Mouse (Mus musculus) CH12.LX (cell line): ENCODE measurements at regions not wholly inside any gene's neighbourhood (a gene's known extent, or its start where the extent isn't known, plus 50 kb on each side); places are given as distances from the start of the nearest gene placed in this dataset.

ENCODE experiments used
- DNase-seq: peaks from one replicate; pipeline ENCODE4 v3.0.0-alpha.2; 2013; ENCODE audit errors: extremely low read depth
- H3K27ac ChIP-seq: 2 replicates; pipeline ENCODE4 v1.5.1; 2012; ENCODE audit warnings: low read depth, mild to moderate bottlenecking, control low read depth, moderate library complexity; ENCODE audit not compliant: insufficient read depth
- H3K27me3 ChIP-seq: replicated peaks from 2 replicates; pipeline ENCODE3; 2012; ENCODE audit warnings: inconsistent platforms
- H3K36me3 ChIP-seq, 2 experiments: replicated peaks in 1 of 2; 2 replicates each; pipeline versions ENCODE3 to v1.6.1; 2012; ENCODE audit warnings: inconsistent platforms in 1 of 2, low read length in 1 of 2, mild to moderate bottlenecking in 1 of 2, mixed read lengths in 1 of 2, moderate library complexity in 1 of 2; ENCODE audit not compliant: control insufficient read depth in 1 of 2, insufficient read depth in 1 of 2
- H3K4me1 ChIP-seq, 2 experiments: 2 replicates each; pipeline ENCODE4 v1.6.1; 2012; ENCODE audit warnings: inconsistent platforms in 1 of 2, moderate library complexity in 1 of 2; ENCODE audit not compliant: insufficient read depth in 2 of 2, control insufficient read depth in 1 of 2
- H3K4me2 ChIP-seq: 2 replicates; pipeline ENCODE4 v1.6.1; 2012; ENCODE audit warnings: low read depth, mild to moderate bottlenecking, control low read depth; ENCODE audit not compliant: poor library complexity, insufficient read depth, severe bottlenecking
- H3K4me3 ChIP-seq, 3 experiments: fragments of 150-350 bp in 1 of 3; sonication (generic) in 1 of 3; replicated peaks in 1 of 3; 2 replicates each; pipeline versions ENCODE3 to v1.5.1; 2011 to 2012; ENCODE audit warnings: low read depth in 2 of 3, low read length in 2 of 3, mild to moderate bottlenecking in 2 of 3, moderate library complexity in 2 of 3, control low read depth in 1 of 3, improper control_type of control experiment in 1 of 3, inconsistent platforms in 1 of 3, mixed read lengths in 1 of 3; ENCODE audit not compliant: poor library complexity in 1 of 3
- H3K79me2 ChIP-seq: replicated peaks from 2 replicates; pipeline ENCODE4 v1.6.1; 2012; ENCODE audit warnings: mild to moderate bottlenecking, moderate library complexity; ENCODE audit not compliant: control insufficient read depth, poor library complexity, insufficient read depth, severe bottlenecking; ENCODE audit errors: extremely low read depth
- H3K9ac ChIP-seq: 2 replicates; pipeline ENCODE4 v1.6.1; 2012; ENCODE audit warnings: low read depth, mild to moderate bottlenecking, control low read depth, moderate library complexity; ENCODE audit not compliant: insufficient read depth
- H3K9me3 ChIP-seq: replicated peaks from 2 replicates; pipeline ENCODE3; 2012; ENCODE audit warnings: low read length, inconsistent platforms, mixed read lengths
- CHD2 ChIP-seq: IDR thresholded peaks from 2 replicates; pipeline ENCODE4 v1.6.1; 2011; ENCODE audit warnings: low read length, improper control_type of control experiment
- CTCF ChIP-seq, 2 experiments: IDR thresholded peaks in 1 of 2; conservative IDR thresholded peaks in 1 of 2; 2 replicates each; pipeline ENCODE4 v1.5.1; 2011 to 2012; ENCODE audit warnings: low read depth in 2 of 2, low read length in 2 of 2, improper control_type of control experiment in 1 of 2, inconsistent platforms in 1 of 2, mild to moderate bottlenecking in 1 of 2, moderate library complexity in 1 of 2
- E2F4 ChIP-seq: IDR thresholded peaks from 2 replicates; pipeline ENCODE4 v1.6.1; 2011; ENCODE audit warnings: low read depth, low read length, improper control_type of control experiment; ENCODE audit not compliant: insufficient replicate concordance
- ELF1 ChIP-seq: IDR thresholded peaks from 2 replicates; pipeline ENCODE4 v1.6.1; 2014; ENCODE audit warnings: low read depth, mild to moderate bottlenecking, inconsistent platforms, low read length, improper control_type of control experiment
- EP300 ChIP-seq: IDR thresholded peaks from 2 replicates; pipeline ENCODE4 v1.6.1; 2011; ENCODE audit warnings: low read length, improper control_type of control experiment
- ETS1 ChIP-seq: conservative IDR thresholded peaks from 2 replicates; pipeline ENCODE4 v1.6.1; 2012; ENCODE audit warnings: low read depth, mild to moderate bottlenecking, inconsistent platforms, low read length, improper control_type of control experiment, moderate library complexity
- GABPA ChIP-seq: IDR thresholded peaks from 2 replicates; pipeline ENCODE4 v1.6.1; 2012; ENCODE audit warnings: low read depth, low read length, improper control_type of control experiment, inconsistent platforms; ENCODE audit not compliant: insufficient replicate concordance
- HCFC1 ChIP-seq: IDR thresholded peaks from 2 replicates; pipeline ENCODE4 v1.6.1; 2012; ENCODE audit warnings: low read depth, mild to moderate bottlenecking, inconsistent platforms, low read length, improper control_type of control experiment
- JUN ChIP-seq: IDR thresholded peaks from 2 replicates; pipeline ENCODE4 v1.6.1; 2011; ENCODE audit warnings: low read depth, mild to moderate bottlenecking, low read length, improper control_type of control experiment, moderate library complexity; ENCODE audit not compliant: insufficient read depth
- JUND ChIP-seq: conservative IDR thresholded peaks from 2 replicates; pipeline ENCODE4 v1.6.1; 2011; ENCODE audit warnings: low read depth, low read length, improper control_type of control experiment
- MAX ChIP-seq: IDR thresholded peaks from 2 replicates; pipeline ENCODE4 v1.6.1; 2011; ENCODE audit warnings: low read length, improper control_type of control experiment
- NRF1 ChIP-seq: IDR thresholded peaks from 2 replicates; pipeline ENCODE4 v1.6.1; 2014; ENCODE audit warnings: low read depth, mild to moderate bottlenecking, inconsistent platforms, low read length, improper control_type of control experiment, moderate library complexity
- PAX5 ChIP-seq: IDR thresholded peaks from 2 replicates; pipeline ENCODE4 v1.6.1; 2012; ENCODE audit warnings: low read length, inconsistent platforms, mixed read lengths
- POLR2AphosphoS2 ChIP-seq: IDR thresholded peaks from 2 replicates; pipeline ENCODE4 v1.6.1; 2011; ENCODE audit warnings: low read depth, low read length, improper control_type of control experiment
- RAD21 ChIP-seq: IDR thresholded peaks from 2 replicates; pipeline ENCODE4 v1.6.1; 2011; ENCODE audit warnings: low read depth, mild to moderate bottlenecking, low read length, improper control_type of control experiment, moderate library complexity
- USF1 ChIP-seq: IDR thresholded peaks from 2 replicates; pipeline ENCODE4 v1.6.1; 2014; ENCODE audit warnings: low read depth, mild to moderate bottlenecking, inconsistent platforms, low read length, improper control_type of control experiment
- ZC3H11A ChIP-seq: IDR thresholded peaks from 2 replicates; pipeline ENCODE4 v1.6.1; 2012; ENCODE audit warnings: low read depth, mild to moderate bottlenecking, inconsistent platforms, low read length, improper control_type of control experiment
- ZKSCAN1 ChIP-seq: IDR thresholded peaks from 2 replicates; pipeline ENCODE4 v1.6.1; 2012; ENCODE audit warnings: low read depth, inconsistent platforms, low read length, improper control_type of control experiment, borderline replicate concordance
- ZNF384 ChIP-seq: IDR thresholded peaks from 2 replicates; pipeline ENCODE4 v1.6.1; 2012; ENCODE audit warnings: low read depth, low read length, improper control_type of control experiment, inconsistent platforms
- dilution Hi-C: fragments of 300-500 bp; cut with MboI; formaldehyde crosslinking; loops from 2 replicates; pipeline ENCODE4 v1.14.3; 2020; ENCODE audit warnings: low sequenced_read_pairs; ENCODE audit not compliant: extremely low pct_unique_long_range_greater_than_20kb, extremely low pct_ligation_motif_present
- in situ Hi-C: fragments of 300-500 bp; cut with MboI; formaldehyde crosslinking; loops from 3 replicates; pipeline ENCODE4 v1.14.3; 2019; ENCODE audit warnings: low sequenced_read_pairs, low pct_ligation_motif_present, low pct_unique_long_range_greater_than_20kb, mixed read lengths

DNA sequence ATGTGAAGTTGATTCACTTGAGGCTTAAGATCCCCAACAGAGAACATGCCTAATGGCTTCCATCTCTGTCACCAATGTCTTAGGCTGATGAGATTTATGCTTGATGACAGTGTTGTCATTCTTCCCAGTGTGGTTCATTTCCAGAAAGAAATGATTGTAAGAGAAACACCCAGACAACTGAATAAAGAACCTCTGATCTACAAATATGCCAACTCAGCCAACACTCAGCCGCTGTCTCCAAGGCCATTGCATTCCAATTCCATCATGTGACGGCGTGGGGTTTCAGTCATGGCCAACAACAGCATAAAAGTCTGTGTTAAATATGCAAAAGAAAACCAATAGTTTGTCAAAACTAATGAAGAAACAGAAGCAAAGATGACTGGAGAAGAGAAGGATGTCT, 230.7 kb upstream of the Gm21798 start:
- dilution Hi-C loops, result no loop called here
- TF ChIP-seq ZNF384 (no peak), E2F4 (no peak), NRF1 (no peak), CHD2 (no peak), JUN (no peak), JUND (no peak), ZKSCAN1 (no peak), ELF1 (no peak), EP300 (no peak), RAD21 (no peak)

DNA sequence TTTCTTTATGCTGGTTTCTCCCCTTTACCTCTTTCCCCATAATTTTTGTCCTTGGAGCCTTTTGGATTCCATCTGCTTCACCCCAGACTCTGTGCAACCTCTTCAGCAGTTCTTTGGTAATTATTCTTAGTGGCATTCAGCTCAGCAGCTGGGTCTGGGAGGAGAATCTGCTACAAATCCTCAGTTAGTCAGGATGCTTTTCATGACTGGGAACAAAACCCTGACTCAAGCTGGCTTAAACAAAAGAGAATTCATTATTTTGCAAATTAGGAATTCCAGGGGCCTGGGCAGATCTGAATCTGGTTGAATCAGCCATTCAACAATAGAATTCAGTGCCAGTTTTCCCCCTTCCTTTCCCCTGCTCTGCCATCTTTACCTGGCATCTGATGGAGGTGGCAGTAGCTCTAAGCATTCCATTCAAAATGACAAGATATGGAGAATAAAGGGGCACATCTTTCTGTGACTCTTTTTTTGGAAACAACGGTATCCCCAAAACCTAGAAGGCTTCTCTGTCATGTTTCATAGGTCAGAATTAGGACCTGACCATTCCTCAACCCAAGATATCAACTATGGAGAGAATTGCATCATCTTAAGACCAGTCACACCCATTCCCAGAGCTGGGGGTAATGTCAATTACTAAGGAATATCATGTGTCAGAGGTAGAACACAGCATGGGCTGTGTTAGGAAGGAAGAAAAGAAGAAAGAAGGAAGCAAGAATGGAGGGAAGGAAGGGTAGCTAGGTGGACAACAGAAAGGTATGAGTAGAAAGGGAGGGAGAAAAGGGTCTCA, 227.2 kb upstream of the Gm21798 start:
- Histone ChIP-seq H3K9me3 (no peaks in the 10 kb centered on the region), H3K27ac (no peak overlapping the region), H3K4me1 (no peaks in the 10 kb centered on the region), H3K27me3 (no peaks in the 10 kb centered on the region), H3K79me2 (no peaks in the 10 kb centered on the region), H3K36me3 (no peaks in the 10 kb centered on the region), H3K4me2 (no peak overlapping the region), H3K4me3 (no peak overlapping the region), H3K9ac (no peak overlapping the region)
- no peak for TF ChIP-seq E2F4
- dilution Hi-C loops, result no loop called here
- no peak for DNase-seq
- in situ Hi-C loops, result no loop called here

More for the DNA sequence above, 230.7 kb upstream of the Gm21798 start:
- no peaks in the 10 kb centered on the region for H3K27me3 ChIP-seq
- no peaks in the 10 kb centered on the region for H3K36me3 ChIP-seq
- no peaks in the 10 kb centered on the region for H3K4me1 ChIP-seq
- H3K79me2 ChIP-seq, result no peaks in the 10 kb centered on the region
- no peak overlapping the region for H3K4me3 ChIP-seq
- no peak for DNase-seq
- in situ Hi-C loops, result no loop called here
- no peak overlapping the region for H3K27ac ChIP-seq
- H3K4me2 ChIP-seq, result no peak overlapping the region
- no peak overlapping the region for H3K9ac ChIP-seq
- H3K9me3 ChIP-seq, result no peaks in the 10 kb centered on the region

DNA sequence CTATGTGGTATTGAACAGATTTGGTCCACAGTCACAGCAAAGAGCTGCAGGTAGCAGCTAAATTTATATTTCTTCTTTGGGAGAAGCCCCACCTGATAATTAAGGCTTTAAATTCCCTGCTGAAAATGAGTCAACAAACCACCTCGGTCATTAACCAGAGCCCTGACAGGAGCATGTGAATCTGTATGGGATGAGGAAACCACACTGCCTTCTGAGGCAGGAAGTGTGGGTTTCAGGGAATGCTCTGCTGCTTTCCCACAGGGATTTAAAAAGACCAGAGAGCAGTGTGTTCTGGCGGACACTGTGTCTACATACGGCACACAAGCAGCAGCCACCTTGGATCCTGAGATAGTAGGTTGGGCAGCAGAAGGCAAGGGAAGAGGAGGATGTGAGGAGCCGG, 204.0 kb upstream of the Gm21798 start:
- Histone ChIP-seq H3K9me3 (no peaks in the 10 kb centered on the region), H3K36me3 (no peaks in the 10 kb centered on the region), H3K4me1 (peaks cover 0 to 28% of the 10 kb centered on the region in 2 experiments; a peak in 3 of 4 replicates), H3K9ac (no peak overlapping the region)
- no peak for DNase-seq
- in situ Hi-C loops, result no loop called here
- TF ChIP-seq MAX (no peak), HCFC1 (no peak), GABPA (no peak), CTCF (conservative IDR thresholded peaks at IDR 0.05 in 1 of 2, IDR thresholded peaks at IDR 0.05 in 1 of 2; ENCODE audit: low read depth in 2 of 2, low read length in 2 of 2) (no peak), EP300 (no peak), POLR2AphosphoS2 (no peak), ZC3H11A (no peak), ETS1 (no peak), JUN (no peak), PAX5 (no peak), JUND (no peak), USF1 (no peak)
- TF ChIP-seq, all 38 proteins: peak for 0
- no peaks in the 10 kb centered on the region for H3K27me3 ChIP-seq
- dilution Hi-C loops, result no loop called here
- no peaks in the 10 kb centered on the region for H3K79me2 ChIP-seq
- no peak overlapping the region for H3K27ac ChIP-seq
- H3K4me3 ChIP-seq, result no peak overlapping the region
- H3K4me2 ChIP-seq, result no peak overlapping the region
